Mouse (Mus musculus) E14TG2a.4 (cell line): ENCODE results near the gene Cyb5r3.
A peak's percentile ranks its signal among the peaks of the same experiment; 100 is the strongest.
"Not testable (repeated sequence)": the region's sequence is repeated elsewhere in the genome, so short reads cannot be mapped to it uniquely, and the experiment has no call there.

Source experiments
- H3K27me3 ChIP-seq: 2 replicates; pipeline ENCODE4 v1.6.1; 2014; ENCODE audit warnings: low read length, control low read depth; ENCODE audit not compliant: insufficient read depth
- H3K36me3 ChIP-seq: 2 replicates; pipeline ENCODE4 v1.6.1; 2014; ENCODE audit warnings: low read length, control low read depth; ENCODE audit not compliant: insufficient read depth
- H3K4me1 ChIP-seq: replicated peaks from 2 replicates; pipeline ENCODE4 v1.6.1; 2014; ENCODE audit warnings: low read depth, low read length, control low read depth
- H3K4me3 ChIP-seq: replicated peaks from 2 replicates; pipeline ENCODE4 v1.5.1; 2014; ENCODE audit warnings: mild to moderate bottlenecking, low read length
- H3K9me3 ChIP-seq: 2 replicates; pipeline ENCODE4 v1.6.1; 2014; ENCODE audit warnings: low read length, control low read depth
- CTCF ChIP-seq: conservative IDR thresholded peaks from 2 replicates; pipeline ENCODE4 v1.5.1; 2014; ENCODE audit warnings: low read length
- NANOG ChIP-seq: IDR thresholded peaks from 2 replicates; pipeline ENCODE4 v1.6.1; 2014; ENCODE audit warnings: borderline replicate concordance, low read length, mixed read lengths
- POU5F1 ChIP-seq: IDR thresholded peaks from 2 replicates; pipeline ENCODE4 v1.6.1; 2014; ENCODE audit warnings: low read length, borderline replicate concordance

Cyb5r3 gene

GRCm38 (mm10) chr15:83148801-83149195 is 23.6 kb downstream of the Cyb5r3 start:
- H3K4me3 ChIP-seq: peak overlapping the region; percentile 96
- H3K9me3 ChIP-seq: no peaks in the 10 kb centered on the region
- peaks cover 51% of the 10 kb centered on the region for H3K36me3 ChIP-seq
- peaks cover 68% of the 10 kb centered on the region for H3K4me1 ChIP-seq
- TF ChIP-seq POU5F1 (no peak), CTCF (no peak), NANOG (no peak)
- no peaks in the 10 kb centered on the region for H3K27me3 ChIP-seq

DNA sequence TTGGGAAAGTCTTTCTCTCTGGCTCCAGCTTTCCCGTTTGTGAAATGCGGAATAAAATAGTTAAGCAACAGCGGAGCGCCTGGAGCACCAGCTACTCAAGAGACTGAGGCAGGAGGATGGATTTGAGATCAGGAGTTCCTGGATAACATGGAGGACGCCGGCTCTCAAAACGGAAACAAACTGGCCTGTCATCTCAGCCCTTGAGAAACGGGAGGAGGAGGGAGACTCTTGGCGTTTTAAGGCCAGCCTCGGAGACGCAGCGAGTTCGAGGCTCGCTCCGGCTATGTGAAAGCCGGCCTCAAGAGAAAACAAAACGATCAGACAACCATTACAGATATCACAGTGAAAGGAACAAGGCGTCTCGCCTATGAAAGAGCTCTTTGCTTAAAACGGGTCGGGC is 24.0 kb downstream of the Cyb5r3 start:
- H3K27me3 ChIP-seq: no peaks in the 10 kb centered on the region
- TF ChIP-seq NANOG (no peak), POU5F1 (no peak), CTCF (no peak)
- H3K4me1 ChIP-seq: peaks cover 68% of the 10 kb centered on the region
- H3K36me3 ChIP-seq: peaks cover 50% of the 10 kb centered on the region
- H3K9me3 ChIP-seq: no peaks in the 10 kb centered on the region
- H3K4me3 ChIP-seq: peak overlapping the region; percentile 96

DNA sequence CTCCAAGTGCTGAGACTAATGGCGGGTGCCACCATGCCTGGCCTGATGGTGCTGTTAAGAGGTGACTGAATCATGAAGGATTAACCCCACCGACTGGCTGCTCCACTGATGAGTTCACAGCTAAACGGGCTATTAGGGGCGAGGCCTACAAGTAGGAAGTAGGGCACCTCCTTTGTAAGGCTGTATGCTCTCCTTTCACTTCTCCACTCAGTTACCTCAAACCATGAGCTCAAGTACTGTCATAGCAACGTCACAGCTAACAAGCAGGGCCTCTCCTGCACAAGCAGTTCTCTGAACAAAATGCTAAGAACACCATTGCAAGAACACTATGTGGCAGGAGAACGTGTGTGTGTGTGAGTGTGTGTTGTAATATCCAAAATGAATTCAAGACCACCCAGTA is 26.9 kb downstream of the Cyb5r3 start:
- H3K9me3 ChIP-seq: no peaks in the 10 kb centered on the region
- H3K4me1 ChIP-seq: peaks cover 82% of the 10 kb centered on the region
- TF ChIP-seq POU5F1: no peak
- TF ChIP-seq NANOG: no peak
- no peak for TF ChIP-seq CTCF
- no peak overlapping the region for H3K4me3 ChIP-seq
- peaks cover 68% of the 10 kb centered on the region for H3K36me3 ChIP-seq
- H3K27me3 ChIP-seq: no peaks in the 10 kb centered on the region

DNA sequence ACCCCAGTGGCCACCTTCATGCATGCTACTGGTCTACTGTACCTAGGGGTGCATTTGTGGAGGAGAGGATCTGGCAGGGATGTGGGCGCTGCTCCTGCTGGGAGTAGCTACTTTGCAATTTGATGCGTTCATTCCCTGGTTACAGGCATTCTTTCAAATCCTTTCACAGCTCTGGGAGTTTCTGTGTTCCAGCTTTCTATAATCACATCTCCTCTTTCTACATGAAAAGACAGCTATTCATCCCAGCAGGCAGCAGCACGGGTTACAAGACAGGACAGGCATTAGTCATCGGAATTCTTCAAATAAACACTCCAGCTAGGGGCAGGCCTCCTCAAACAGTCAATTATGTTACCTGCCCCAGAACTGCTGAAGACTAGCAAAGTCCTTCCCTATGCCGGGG is 29.5 kb downstream of the Cyb5r3 start:
- TF ChIP-seq CTCF (no peak), POU5F1 (no peak), NANOG (no peak)
- peaks cover 88% of the 10 kb centered on the region for H3K36me3 ChIP-seq
- peaks cover 83% of the 10 kb centered on the region for H3K4me1 ChIP-seq
- no peaks in the 10 kb centered on the region for H3K9me3 ChIP-seq
- no peak overlapping the region for H3K4me3 ChIP-seq
- no peaks in the 10 kb centered on the region for H3K27me3 ChIP-seq

GRCm38 (mm10) chr15:83135654-83136053 is 36.7 kb downstream of the Cyb5r3 start:
- Histone ChIP-seq H3K4me1 (peaks cover 62% of the 10 kb centered on the region), H3K27me3 (no peaks in the 10 kb centered on the region), H3K36me3 (peaks cover 93% of the 10 kb centered on the region), H3K9me3 (no peaks in the 10 kb centered on the region), H3K4me3 (no peak overlapping the region)
- no peak for TF ChIP-seq CTCF
- TF ChIP-seq NANOG: no peak
- no peak for TF ChIP-seq POU5F1

DNA sequence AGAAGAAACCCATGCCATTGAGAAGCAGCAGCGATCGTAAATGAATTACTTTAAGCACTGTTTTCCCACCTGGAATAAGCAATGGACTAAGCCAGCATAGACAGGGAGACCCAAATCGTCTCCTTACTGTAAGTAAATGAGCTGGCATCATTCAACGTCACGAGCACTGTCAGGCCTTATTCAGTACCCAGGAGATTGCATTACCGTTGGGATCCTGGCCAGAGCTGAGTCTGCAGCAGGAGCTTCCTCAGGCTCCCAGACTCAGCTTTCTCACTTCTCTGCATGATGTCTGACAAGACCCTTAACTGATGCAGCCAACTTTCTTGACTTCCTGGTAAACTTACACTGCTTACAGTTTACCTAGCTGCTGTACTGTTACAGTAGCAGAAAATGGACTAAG is 37.7 kb downstream of the Cyb5r3 start:
- TF ChIP-seq CTCF (no peak), NANOG (no peak), POU5F1 (no peak)
- Histone ChIP-seq H3K27me3 (no peaks in the 10 kb centered on the region), H3K4me1 (peaks cover 58% of the 10 kb centered on the region), H3K9me3 (no peaks in the 10 kb centered on the region), H3K4me3 (no peak overlapping the region), H3K36me3 (peaks cover 98% of the 10 kb centered on the region)

DNA sequence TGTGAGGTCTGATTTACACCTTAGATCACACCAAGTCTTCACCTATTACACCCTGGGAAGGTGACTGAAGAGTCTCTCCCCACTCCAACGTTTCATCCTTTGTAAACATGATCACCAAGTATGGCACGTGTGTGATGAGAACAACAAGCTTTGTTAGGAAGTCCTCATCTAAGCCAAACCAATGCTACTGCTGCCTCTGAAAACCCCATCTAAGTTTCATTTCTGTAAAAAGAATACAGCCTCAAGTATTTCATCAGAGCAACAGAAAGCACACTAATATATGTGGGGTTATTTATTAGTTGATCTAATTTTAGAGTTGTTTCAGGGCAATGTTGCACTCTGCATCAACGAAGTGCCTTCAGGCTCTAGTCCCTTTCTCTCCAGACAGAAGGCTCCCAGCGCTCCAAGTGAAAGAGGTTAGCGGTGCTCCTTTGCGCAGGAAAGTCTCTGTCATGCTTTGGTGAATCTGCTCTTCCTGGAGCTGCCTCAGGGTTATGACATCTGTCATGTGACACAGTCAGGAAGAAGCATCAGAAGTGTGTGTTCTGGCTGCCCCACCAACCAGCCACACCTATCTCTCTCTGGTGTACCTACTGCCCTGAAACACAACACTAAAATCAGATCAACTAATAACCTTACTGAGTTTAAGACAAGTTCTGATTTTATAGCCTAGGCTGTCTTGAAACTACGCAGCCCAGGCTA is 42.7 kb downstream of the Cyb5r3 start:
- Histone ChIP-seq H3K27me3 (no peaks in the 10 kb centered on the region), H3K4me1 (peaks cover 40% of the 10 kb centered on the region), H3K4me3 (no peak overlapping the region), H3K9me3 (no peaks in the 10 kb centered on the region), H3K36me3 (peaks cover 97% of the 10 kb centered on the region)
- no peak for TF ChIP-seq CTCF
- no peak for TF ChIP-seq NANOG
- no peak for TF ChIP-seq POU5F1

GRCm38 (mm10) chr15:83127037-83127436 is 45.4 kb downstream of the Cyb5r3 start:
- H3K27me3 ChIP-seq, H3K4me3 ChIP-seq, H3K9me3 ChIP-seq: not testable (repeated sequence)
- Histone ChIP-seq H3K36me3 (peaks cover 76% of the 10 kb centered on the region), H3K4me1 (peaks cover 15% of the 10 kb centered on the region)

DNA sequence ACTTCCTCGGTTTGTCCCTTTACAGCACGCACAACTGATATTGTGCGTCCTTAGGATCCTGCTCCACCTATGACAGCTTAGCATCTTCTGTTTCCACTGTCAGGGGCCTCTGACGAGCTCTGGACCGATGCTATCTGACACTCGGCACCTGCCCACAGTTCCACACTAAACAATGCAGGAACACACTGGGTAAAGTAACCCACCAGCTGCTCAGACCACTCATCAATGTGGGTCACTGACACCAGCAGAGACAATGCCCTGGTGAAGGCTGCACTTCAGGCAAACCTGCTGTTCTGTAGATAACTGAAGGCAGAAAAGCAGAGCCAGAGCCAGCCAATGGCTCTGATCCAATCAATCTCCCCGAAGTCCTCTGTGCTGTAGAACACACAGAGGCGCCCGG is 45.8 kb downstream of the Cyb5r3 start:
- no peak overlapping the region for H3K4me3 ChIP-seq
- no peaks in the 10 kb centered on the region for H3K9me3 ChIP-seq
- no peaks in the 10 kb centered on the region for H3K27me3 ChIP-seq
- peaks cover 14% of the 10 kb centered on the region for H3K4me1 ChIP-seq
- H3K36me3 ChIP-seq: peaks cover 71% of the 10 kb centered on the region
- TF ChIP-seq CTCF (no peak), NANOG (no peak), POU5F1 (no peak)
